Mouse (Mus musculus) E14TG2a.4 (cell line): ENCODE results near the gene Prkcb.

Source experiments
- H3K27me3 ChIP-seq: 2 replicates; pipeline ENCODE4 v1.6.1; 2014; ENCODE audit warnings: low read length, control low read depth; ENCODE audit not compliant: insufficient read depth
- H3K36me3 ChIP-seq: 2 replicates; pipeline ENCODE4 v1.6.1; 2014; ENCODE audit warnings: low read length, control low read depth; ENCODE audit not compliant: insufficient read depth
- H3K4me1 ChIP-seq: replicated peaks from 2 replicates; pipeline ENCODE4 v1.6.1; 2014; ENCODE audit warnings: low read depth, low read length, control low read depth
- H3K4me3 ChIP-seq: replicated peaks from 2 replicates; pipeline ENCODE4 v1.5.1; 2014; ENCODE audit warnings: mild to moderate bottlenecking, low read length
- H3K9me3 ChIP-seq: 2 replicates; pipeline ENCODE4 v1.6.1; 2014; ENCODE audit warnings: low read length, control low read depth
- CTCF ChIP-seq: conservative IDR thresholded peaks from 2 replicates; pipeline ENCODE4 v1.5.1; 2014; ENCODE audit warnings: low read length
- NANOG ChIP-seq: IDR thresholded peaks from 2 replicates; pipeline ENCODE4 v1.6.1; 2014; ENCODE audit warnings: borderline replicate concordance, low read length, mixed read lengths
- POU5F1 ChIP-seq: IDR thresholded peaks from 2 replicates; pipeline ENCODE4 v1.6.1; 2014; ENCODE audit warnings: low read length, borderline replicate concordance

The Prkcb gene

DNA sequence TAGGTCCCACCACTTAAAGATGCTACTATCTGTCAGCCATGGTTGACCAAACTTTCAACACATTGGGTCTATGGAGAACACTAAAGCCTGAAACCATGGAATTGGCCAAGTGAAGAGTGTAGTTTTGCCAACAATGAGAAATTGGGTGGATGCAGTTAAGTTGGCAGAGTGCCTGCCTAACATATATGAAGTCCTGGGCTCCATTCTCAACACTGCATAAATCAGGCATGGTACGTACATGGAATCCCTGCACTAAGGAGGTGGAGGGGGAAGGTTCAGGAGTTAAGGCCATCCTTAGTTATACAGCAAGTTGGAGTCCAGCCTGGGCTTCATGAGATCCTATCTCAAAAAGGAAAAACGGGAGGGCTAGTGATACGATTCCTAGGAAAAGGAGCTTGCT lies 364.0 kb downstream of the Prkcb start:
- Histone ChIP-seq H3K4me3 (no peak overlapping the region), H3K36me3 (no peaks in the 10 kb centered on the region), H3K9me3 (no peaks in the 10 kb centered on the region), H3K4me1 (no peaks in the 10 kb centered on the region), H3K27me3 (peaks cover 8% of the 10 kb centered on the region; the same call in 1 of the 2 replicates)
- no peak for TF ChIP-seq NANOG
- no peak for TF ChIP-seq CTCF
- TF ChIP-seq POU5F1: no peak

DNA sequence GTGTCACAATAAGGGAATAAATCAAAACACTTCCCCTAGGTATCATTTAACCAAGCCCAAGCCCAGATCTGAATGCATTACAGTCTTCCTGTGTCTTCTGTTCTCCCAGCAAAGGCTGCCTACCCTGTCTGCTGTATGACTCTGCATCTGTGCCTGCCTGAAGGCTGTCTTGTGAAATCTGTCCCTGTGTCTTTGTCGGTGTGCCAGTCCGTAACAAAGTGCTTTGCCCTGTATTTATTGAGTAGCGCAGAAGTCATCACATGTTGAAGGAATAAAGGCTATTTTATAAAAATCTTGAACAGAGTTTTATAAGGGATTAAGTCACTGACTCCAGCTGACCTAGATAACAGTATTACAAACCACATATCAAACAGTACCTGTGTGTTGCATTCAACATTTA lies 368.1 kb downstream of the Prkcb start:
- no peak for TF ChIP-seq CTCF
- no peak for TF ChIP-seq POU5F1
- TF ChIP-seq NANOG: no peak
- no peak overlapping the region for H3K4me3 ChIP-seq
- H3K36me3 ChIP-seq: no peaks in the 10 kb centered on the region
- 0 out of 2 replicates have a peak, but pooled peaks cover 3% of the 10 kb centered on the region for H3K27me3 ChIP-seq
- H3K9me3 ChIP-seq: no peaks in the 10 kb centered on the region
- H3K4me1 ChIP-seq: no peaks in the 10 kb centered on the region

DNA sequence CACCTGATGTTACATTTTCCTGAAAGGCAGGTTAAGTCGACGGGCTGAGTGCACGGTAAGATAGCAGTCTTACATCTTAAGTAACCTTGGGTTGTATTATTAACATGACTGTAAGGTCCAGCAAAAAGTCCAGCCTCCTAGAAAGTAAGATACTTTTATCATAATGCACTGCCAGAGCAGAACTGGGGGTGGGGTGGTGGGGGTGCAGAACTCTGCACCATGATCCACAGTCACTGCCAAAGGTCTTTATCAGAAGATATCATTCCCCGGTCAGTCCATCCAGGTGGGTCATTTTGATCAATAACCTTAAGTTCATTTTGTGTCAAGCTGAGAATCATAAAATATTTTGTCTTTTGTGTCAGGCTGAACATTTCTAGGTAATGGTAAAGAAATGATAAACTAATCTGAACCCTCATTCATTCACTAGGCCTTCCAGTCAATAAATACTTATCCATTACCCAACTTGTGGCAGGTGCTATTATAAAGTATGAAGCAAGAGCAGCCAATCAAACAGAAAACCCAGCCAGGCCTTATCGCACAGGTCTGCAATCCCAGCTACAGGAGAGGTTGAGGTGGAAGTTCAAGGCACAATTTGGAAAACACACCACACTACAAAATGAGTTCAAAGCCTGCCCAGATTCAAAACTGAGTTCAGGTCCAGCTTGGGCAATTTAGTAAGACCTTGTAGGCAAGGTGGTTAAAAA lies 369.0 kb downstream of the Prkcb start:
- TF ChIP-seq POU5F1: no peak
- no peak for TF ChIP-seq NANOG
- TF ChIP-seq CTCF: no peak
- H3K9me3 ChIP-seq: no peaks in the 10 kb centered on the region
- H3K27me3 ChIP-seq: 0 out of 2 replicates have a peak, but pooled peaks cover 1% of the 10 kb centered on the region
- H3K4me1 ChIP-seq: no peaks in the 10 kb centered on the region
- no peak overlapping the region for H3K4me3 ChIP-seq
- H3K36me3 ChIP-seq: no peaks in the 10 kb centered on the region

DNA sequence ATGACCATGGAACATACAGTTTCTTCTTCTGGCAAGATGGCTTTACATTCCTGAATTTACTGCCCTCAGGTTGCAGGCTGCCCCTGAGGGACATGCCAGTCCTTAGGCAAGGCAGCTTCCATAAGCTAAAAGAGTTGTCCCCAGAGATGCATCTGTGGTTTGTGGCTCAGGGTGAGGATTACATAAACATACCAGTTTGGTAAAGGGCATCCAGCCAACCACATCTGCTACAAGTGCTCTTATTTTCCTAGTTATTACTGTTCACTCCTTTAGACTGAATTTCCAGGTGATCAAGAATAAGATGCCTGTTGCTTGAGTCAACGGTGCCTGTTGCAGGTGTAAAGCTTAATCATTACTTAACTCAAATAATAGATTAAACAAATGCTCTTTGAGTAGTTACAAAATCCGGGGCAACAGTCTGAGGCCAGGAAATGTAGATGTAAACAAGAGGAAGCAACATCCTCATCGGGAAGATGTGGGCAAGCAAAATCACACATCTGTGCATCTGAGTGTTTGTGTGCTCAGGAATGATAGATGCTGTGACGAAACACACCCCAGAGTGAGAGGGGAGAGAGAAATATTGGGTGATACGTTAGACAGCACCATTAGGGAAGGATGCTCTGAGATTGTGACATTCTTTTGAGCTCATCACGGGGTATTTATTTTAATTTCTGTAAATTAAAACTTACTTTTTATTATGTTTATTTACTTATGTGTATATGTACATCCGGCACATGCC lies 376.9 kb downstream of the Prkcb start:
- no peak for TF ChIP-seq NANOG
- no peak for TF ChIP-seq CTCF
- TF ChIP-seq POU5F1: no peak
- H3K9me3 ChIP-seq: no peaks in the 10 kb centered on the region
- no peaks in the 10 kb centered on the region for H3K36me3 ChIP-seq
- no peak overlapping the region for H3K4me3 ChIP-seq
- H3K27me3 ChIP-seq: peaks cover 12% of the 10 kb centered on the region
- peaks cover 4% of the 10 kb centered on the region; the same call in 1 of the 2 replicates for H3K4me1 ChIP-seq

DNA sequence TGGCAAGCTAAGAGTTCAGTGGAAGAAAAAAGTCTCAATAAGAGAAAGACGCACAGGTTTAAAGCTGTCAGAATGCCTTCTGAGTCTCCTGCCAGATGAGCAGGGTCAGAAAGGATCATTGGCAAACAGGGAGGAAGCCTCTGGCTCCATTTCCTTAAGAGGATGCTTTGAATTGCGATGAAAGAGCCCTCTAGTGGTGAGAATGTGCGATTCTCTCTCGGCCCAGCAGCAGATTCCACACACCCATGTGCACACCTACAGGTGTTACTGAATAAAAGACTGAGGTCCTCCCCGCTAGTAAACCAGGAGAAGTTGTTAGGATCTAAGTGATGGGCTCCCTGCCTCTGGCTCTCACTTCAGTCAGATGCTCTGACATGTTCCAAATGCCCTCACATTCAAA lies 379.4 kb downstream of the Prkcb start:
- TF ChIP-seq NANOG (no peak), CTCF (peak; percentile 63)
- Histone ChIP-seq H3K27me3 (peaks cover 32% of the 10 kb centered on the region), H3K9me3 (no peaks in the 10 kb centered on the region), H3K4me1 (peaks cover 12% of the 10 kb centered on the region), H3K36me3 (no peaks in the 10 kb centered on the region), H3K4me3 (no peak overlapping the region)

DNA sequence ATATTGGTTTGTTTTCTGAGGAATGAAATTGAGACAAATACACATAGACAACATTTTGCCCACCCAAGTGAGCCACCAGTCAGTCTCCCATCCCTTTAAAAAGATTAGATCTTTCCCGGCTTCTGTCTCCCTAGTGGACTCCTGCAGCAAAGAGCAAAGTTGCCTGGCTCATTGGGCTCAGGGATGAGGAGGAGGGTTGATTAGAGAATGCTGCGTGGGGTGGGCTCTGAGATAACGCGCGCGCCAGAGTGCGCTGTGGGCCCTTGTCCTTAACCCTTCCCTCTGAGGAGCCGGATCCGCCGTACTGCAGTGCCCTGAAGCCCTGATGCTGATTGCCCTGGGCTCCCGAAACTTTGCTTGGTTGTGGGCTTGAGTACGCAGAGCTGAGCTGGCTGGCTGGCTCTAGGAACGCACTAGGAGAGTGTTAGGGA lies 381.9 kb downstream of the Prkcb start, which contains the start of gene Cacng3:
Gene Cacng3 (plus strand): TSS at position 51 of the 431 bp plus-strand sequence.
- Histone ChIP-seq H3K27me3 (peaks cover 41% of the 10 kb centered on the region), H3K36me3 (no peaks in the 10 kb centered on the region), H3K4me3 (peak within 1 kb of the TSS; percentile 69), H3K9me3 (no peaks in the 10 kb centered on the region), H3K4me1 (peaks cover 12% of the 10 kb centered on the region)
- TF ChIP-seq NANOG: no peak
- TF ChIP-seq POU5F1: no peak
- no peak for TF ChIP-seq CTCF

DNA sequence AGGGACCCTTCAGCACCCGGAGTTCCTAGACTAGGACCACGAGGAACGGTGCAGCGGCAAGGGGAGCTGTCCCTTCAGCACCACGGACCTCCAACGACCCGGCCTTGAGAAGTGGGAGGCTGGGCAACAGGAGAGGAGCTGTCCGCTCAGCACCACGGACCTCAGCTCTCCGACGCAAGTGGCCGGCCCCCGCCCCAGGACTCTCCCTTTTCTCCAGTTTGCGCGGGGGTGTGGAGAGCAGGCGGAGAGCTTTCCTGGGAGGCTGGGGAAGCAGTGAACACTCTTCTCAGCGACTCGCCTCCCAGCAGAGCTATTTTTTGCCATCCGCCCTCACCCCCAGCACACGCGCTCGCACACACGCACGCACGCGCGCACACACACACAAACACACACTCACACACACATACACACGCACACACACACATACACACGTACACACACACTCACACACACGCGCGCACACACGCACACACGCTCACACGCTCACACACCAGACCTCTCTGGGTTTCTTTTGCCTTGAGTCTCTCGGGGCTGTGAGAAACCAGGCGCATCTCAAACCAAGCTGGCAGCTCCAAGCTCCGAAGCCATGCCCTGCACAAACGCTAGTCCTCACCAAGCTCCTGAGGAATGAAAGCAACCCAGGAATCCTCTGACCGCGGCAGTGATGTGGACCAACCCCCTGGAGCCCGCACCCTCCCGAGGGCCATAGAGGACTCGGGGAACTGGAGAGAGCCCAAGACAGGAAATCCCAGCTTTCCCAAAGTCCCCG lies 382.5 kb downstream of the Prkcb start:
- H3K36me3 ChIP-seq: no peaks in the 10 kb centered on the region
- peaks cover 41% of the 10 kb centered on the region for H3K27me3 ChIP-seq
- H3K4me3 ChIP-seq: peak overlapping the region; percentile 69
- TF ChIP-seq POU5F1 (no peak), NANOG (no peak), CTCF (no peak)
- no peaks in the 10 kb centered on the region for H3K9me3 ChIP-seq
- peaks cover 12% of the 10 kb centered on the region for H3K4me1 ChIP-seq

DNA sequence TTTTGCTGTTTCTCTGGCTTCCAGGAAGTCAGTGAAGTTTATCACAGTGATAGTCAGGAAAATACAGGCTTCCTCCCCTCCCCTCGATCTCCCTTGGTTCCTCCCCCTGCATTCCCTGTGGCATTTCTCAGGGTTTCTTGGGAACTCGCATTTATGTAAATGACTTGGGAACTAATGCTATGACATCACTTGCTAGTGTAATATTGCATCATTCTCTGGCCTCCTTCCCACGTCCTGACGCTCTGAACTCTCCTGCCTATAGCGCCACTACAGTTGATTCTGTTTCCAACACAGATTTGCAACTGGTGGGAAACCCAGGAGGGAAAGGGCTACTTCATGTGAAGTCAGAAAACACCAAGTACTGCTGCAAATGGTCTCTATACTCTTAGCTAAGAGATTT lies 384.4 kb downstream of the Prkcb start:
- no peaks in the 10 kb centered on the region for H3K9me3 ChIP-seq
- TF ChIP-seq CTCF (no peak), POU5F1 (no peak), NANOG (no peak)
- no peaks in the 10 kb centered on the region for H3K36me3 ChIP-seq
- peaks cover 12% of the 10 kb centered on the region for H3K4me1 ChIP-seq
- no peak overlapping the region for H3K4me3 ChIP-seq
- peaks cover 41% of the 10 kb centered on the region for H3K27me3 ChIP-seq

DNA sequence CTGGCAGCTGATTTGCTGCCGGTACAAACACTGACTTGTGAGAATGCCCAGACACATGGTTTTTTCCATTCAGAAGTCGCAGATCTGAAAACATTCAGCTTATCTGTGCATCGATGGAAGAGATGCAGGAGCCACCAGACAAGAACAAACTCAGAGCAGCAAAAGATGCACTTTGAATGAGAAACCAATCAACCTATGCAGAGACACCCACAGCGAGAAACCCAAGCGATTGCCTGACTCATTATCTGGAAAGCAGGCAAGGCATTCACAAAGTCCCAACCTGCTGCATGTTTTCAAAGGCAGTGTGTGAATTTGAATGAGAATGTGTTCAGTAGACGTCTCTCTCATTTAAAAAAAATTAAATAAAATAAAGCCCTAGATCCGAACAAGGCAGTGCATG lies 386.7 kb downstream of the Prkcb start:
- peaks cover 41% of the 10 kb centered on the region for H3K27me3 ChIP-seq
- H3K4me1 ChIP-seq: peaks cover 11% of the 10 kb centered on the region
- no peak for TF ChIP-seq POU5F1
- no peak for TF ChIP-seq CTCF
- no peak for TF ChIP-seq NANOG
- H3K9me3 ChIP-seq: no peaks in the 10 kb centered on the region
- no peaks in the 10 kb centered on the region for H3K36me3 ChIP-seq
- no peak overlapping the region for H3K4me3 ChIP-seq
